Mouse (Mus musculus) thymus, adult 2 months (tissue): Measurements from ENCODE around the gene Mia2. TPM values are rescaled to one million over a fixed set of nuclear protein-coding genes. Genes with fewer than 3 reads are reported as not detected.

Experiments used
- DNase-seq: peaks from one replicate; pipeline ENCODE4 v3.0.0; 2021
- H3K27ac ChIP-seq: fragments of 200-500 bp; 2 replicates; pipeline ENCODE4 v1.5.1; 2012; ENCODE audit warnings: low read length, control low read depth; ENCODE audit not compliant: control insufficient read depth, insufficient read depth
- H3K27me3 ChIP-seq: fragments of 200-500 bp; 2 replicates; pipeline ENCODE4 v1.6.1; 2012; ENCODE audit warnings: mild to moderate bottlenecking, low read length, moderate library complexity, mixed read lengths; ENCODE audit not compliant: control insufficient read depth, insufficient read depth
- H3K36me3 ChIP-seq: fragments of 200-500 bp; 2 replicates; pipeline ENCODE4 v1.6.1; 2012; ENCODE audit warnings: mild to moderate bottlenecking, low read length, moderate library complexity; ENCODE audit not compliant: control insufficient read depth, insufficient read depth
- H3K4me1 ChIP-seq: fragments of 200-500 bp; replicated peaks from 2 replicates; pipeline ENCODE4 v1.6.1; 2012; ENCODE audit warnings: low read length; ENCODE audit not compliant: control insufficient read depth, insufficient read depth
- H3K4me3 ChIP-seq: fragments of 200-500 bp; 2 replicates; pipeline ENCODE4 v1.5.1; 2012; ENCODE audit warnings: mild to moderate bottlenecking, low read length, control low read depth, moderate library complexity; ENCODE audit not compliant: control insufficient read depth, insufficient read depth
- CTCF ChIP-seq: fragments of 200-500 bp; IDR thresholded peaks from 2 replicates; pipeline ENCODE4 v1.5.1; 2012; ENCODE audit warnings: mild to moderate bottlenecking, control low read depth, low read length, moderate library complexity, borderline replicate concordance; ENCODE audit not compliant: control insufficient read depth, poor library complexity, insufficient read depth; ENCODE audit errors: extremely low read depth
- POLR2A ChIP-seq: fragments of 200-500 bp; IDR thresholded peaks from 2 replicates; pipeline ENCODE4 v1.6.1; 2012; ENCODE audit warnings: mild to moderate bottlenecking, low read length, control low read depth, moderate library complexity; ENCODE audit not compliant: control insufficient read depth, poor library complexity, insufficient read depth; ENCODE audit errors: extremely low read depth
- WGBS: fragments of 180-500 bp; shearing (Covaris S2); methylation state at CpG from one replicate; pipeline ENCODE4 v1.1.7; 2018; 5-methylcytosine and 5-hydroxymethylcytosine counted together
- polyA plus RNA-seq: library from polyadenylated mRNA; depleted of rRNA; stranded (reverse); fragments of >200 nt; gene quantifications from 2 replicates; pipeline ENCODE4 v1.2.3, GENCODE M21; 2012

Gene Mia2
- polyA plus RNA-seq, 1 experiment, result 67.8 TPM

- 94% methylated on average over 6 of the region's 6 CpGs for WGBS
- Histone ChIP-seq H3K4me3 (no peak overlapping the region), H3K27ac (no peak overlapping the region), H3K4me1 (peaks cover 7% of the 10 kb centered on the region), H3K36me3 (peaks cover 39% of the 10 kb centered on the region), H3K27me3 (no peaks in the 10 kb centered on the region)
- DNase-seq, result no peak
- no peak for TF ChIP-seq POLR2A
- TF ChIP-seq CTCF, result no peak
Measured at GRCm38 (mm10) chr12:59137031-59137430, 41.4 kb downstream of the Mia2 start.

- 80% methylated on average over 2 of the region's 2 CpGs for WGBS
Measured at GRCm38 (mm10) chr12:59139372-59139771, 43.8 kb downstream of the Mia2 start.

GRCm38 (mm10) chr12:59145130-59145529 is 49.5 kb downstream of the Mia2 start:
- Histone ChIP-seq H3K27me3 (no peaks in the 10 kb centered on the region), H3K27ac (no peak overlapping the region), H3K36me3 (peaks cover 88% of the 10 kb centered on the region), H3K4me3 (no peak overlapping the region), H3K4me1 (no peaks in the 10 kb centered on the region)
- no peak for DNase-seq
- no peak for TF ChIP-seq CTCF
- TF ChIP-seq POLR2A, result no peak

More at GRCm38 (mm10) chr12:59139372-59139771, 43.8 kb downstream of the Mia2 start:
- Histone ChIP-seq H3K36me3 (peaks cover 57% of the 10 kb centered on the region), H3K4me3 (no peak overlapping the region), H3K27ac (no peak overlapping the region), H3K4me1 (no peaks in the 10 kb centered on the region), H3K27me3 (no peaks in the 10 kb centered on the region)
- no peak for DNase-seq
- TF ChIP-seq CTCF (no peak), POLR2A (no peak)

- Histone ChIP-seq H3K27me3 (no peaks in the 10 kb centered on the region), H3K27ac (no peak overlapping the region), H3K36me3 (peaks cover 81% of the 10 kb centered on the region), H3K4me3 (no peak overlapping the region), H3K4me1 (0 out of 2 replicates have a peak, but pooled peaks cover 4% of the 10 kb centered on the region)
- WGBS, result 97% methylated on average over 4 of the region's 4 CpGs
- DNase-seq, result no peak
- no peak for TF ChIP-seq CTCF
- no peak for TF ChIP-seq POLR2A
Measured at GRCm38 (mm10) chr12:59149691-59150090, 54.1 kb downstream of the Mia2 start.

- Histone ChIP-seq H3K4me3 (no peak overlapping the region), H3K4me1 (no peaks in the 10 kb centered on the region), H3K27me3 (no peaks in the 10 kb centered on the region), H3K36me3 (peaks cover 81% of the 10 kb centered on the region), H3K27ac (no peak overlapping the region)
- no peak for DNase-seq
- 95% methylated on average over 2 of the region's 2 CpGs for WGBS
- TF ChIP-seq POLR2A, result no peak
Measured at GRCm38 (mm10) chr12:59161091-59161490, 65.5 kb downstream of the Mia2 start.

- DNase-seq, result no peak
- peaks cover 80% of the 10 kb centered on the region for H3K36me3 ChIP-seq
Measured at GRCm38 (mm10) chr12:59162797-59163196, 67.2 kb downstream of the Mia2 start.

GRCm38 (mm10) chr12:59164522-59164921 is 68.9 kb downstream of the Mia2 start:
- WGBS, result 86% methylated on average over 6 of the region's 6 CpGs
- no peak overlapping the region for H3K27ac ChIP-seq
- no peak for DNase-seq
- H3K27me3 ChIP-seq, result no peaks in the 10 kb centered on the region
- TF ChIP-seq POLR2A (no peak), CTCF (no peak)
- peaks cover 72% of the 10 kb centered on the region for H3K36me3 ChIP-seq
- 0 out of 2 replicates have a peak, but pooled peaks cover 2% of the 10 kb centered on the region for H3K4me1 ChIP-seq
- no peak overlapping the region for H3K4me3 ChIP-seq

More at GRCm38 (mm10) chr12:59162797-59163196, 67.2 kb downstream of the Mia2 start:
- TF ChIP-seq POLR2A (no peak), CTCF (no peak)
- H3K4me1 ChIP-seq, result no peaks in the 10 kb centered on the region
- H3K27me3 ChIP-seq, result no peaks in the 10 kb centered on the region
- WGBS, result 90% methylated on average over 2 of the region's 2 CpGs
- no peak overlapping the region for H3K27ac ChIP-seq
- no peak overlapping the region for H3K4me3 ChIP-seq
